Mouse (Mus musculus): ENCODE measurements at regions not wholly inside any gene's neighbourhood (a gene's known extent, or its start where the extent isn't known, plus 50 kb on each side); places are given as distances from the start of the nearest gene placed in this dataset.

DNA sequence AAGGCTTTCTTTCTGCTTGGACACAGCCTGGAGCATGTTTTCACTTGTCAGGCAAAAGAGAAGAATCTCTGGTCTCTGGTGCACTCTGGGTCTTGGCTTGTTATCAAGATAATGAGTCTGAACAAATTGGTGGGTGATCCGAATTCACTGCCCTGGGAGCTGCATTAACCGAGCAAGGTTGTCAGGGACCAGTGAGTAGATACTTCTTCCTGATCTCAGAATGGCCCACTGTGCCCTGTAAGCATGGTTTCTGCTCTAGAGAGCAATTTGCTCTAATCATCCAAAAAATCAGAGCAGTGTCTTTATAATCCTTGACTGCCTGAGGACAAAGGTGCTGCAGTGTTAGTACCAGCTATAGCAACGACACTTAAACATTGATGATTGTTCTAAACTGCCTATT is 97.2 kb upstream of the 1500015O10Rik start:
- DNase-seq (ENCODE audit: low spot score in 2 of 2), result no peak

GRCm38 (mm10) chr1:43635718-43636117 is 94.7 kb upstream of the 1500015O10Rik start:
- peak; percentile 7 to 16 for DNase-seq (ENCODE audit: low spot score in 2 of 2)

GRCm38 (mm10) chr1:43637956-43638355 is 92.4 kb upstream of the 1500015O10Rik start:
- DNase-seq (ENCODE audit: low spot score in 2 of 2), result peak in 1 of 2 experiments; percentile 9

GRCm38 (mm10) chr1:43672031-43672430 is 58.4 kb upstream of the 1500015O10Rik start:
- no peak for DNase-seq (ENCODE audit: low spot score in 2 of 2)

All from left cerebral cortex, adult 18-20 months (tissue).